Mouse (Mus musculus) heart, adult 2 months (tissue): Measurements from ENCODE around the gene Mas1.

Experiments used
- CTCF ChIP-seq: fragments of 200-600 bp; IDR thresholded peaks from 2 replicates; pipeline ENCODE4 v1.8.1; 2022; ENCODE audit warnings: antibody characterized with exemption, mild to moderate bottlenecking, moderate library complexity
- EP300 ChIP-seq: fragments of 200-500 bp; IDR thresholded peaks from 2 replicates; pipeline ENCODE4 v1.6.1; 2011; ENCODE audit warnings: low read depth, low read length, control low read depth; ENCODE audit not compliant: insufficient read depth
- POLR2A ChIP-seq: fragments of 200-500 bp; IDR thresholded peaks from 2 replicates; pipeline ENCODE4 v1.6.1; 2011; ENCODE audit warnings: mild to moderate bottlenecking, low read depth, low read length, control low read depth; ENCODE audit not compliant: insufficient read depth

- TF ChIP-seq POLR2A (no peak), CTCF (no peak), EP300 (no peak)
Observed at GRCm38 (mm10) chr17:12797427-12798029, 70.4 kb downstream of the Mas1 start.
